Mouse (Mus musculus) G1E (cell line): Measurements from ENCODE around the gene Rnf141. TPM values are rescaled to one million over a fixed set of nuclear protein-coding genes. Genes with fewer than 3 reads are reported as not detected.

ENCODE experiments used
- ATAC-seq: 2 replicates; pipeline ENCODE4 v1.8.0; 2016; ENCODE audit warnings: mild to moderate bottlenecking; ENCODE audit not compliant: insufficient number of reproducible peaks, poor library complexity, low FRiP score, severe bottlenecking; ENCODE audit errors: extremely low read depth
- DNase-seq: peaks from one replicate; pipeline ENCODE4 v3.0.0; 2012; ENCODE audit warnings: low spot score
- H3K27me3 ChIP-seq: 2 replicates; pipeline ENCODE4 v1.6.1; 2012; ENCODE audit warnings: mild to moderate bottlenecking, low read length, inconsistent platforms; ENCODE audit not compliant: insufficient read depth
- H3K36me3 ChIP-seq: replicated peaks from 2 replicates; pipeline ENCODE3; 2012; ENCODE audit warnings: mild to moderate bottlenecking, inconsistent platforms
- H3K4me1 ChIP-seq: 2 replicates; pipeline ENCODE4 v1.6.1; 2012; ENCODE audit warnings: low read depth, low read length, inconsistent platforms, mixed read lengths; ENCODE audit not compliant: insufficient read depth
- H3K4me3 ChIP-seq: 2 replicates; pipeline ENCODE4 v1.5.1; 2012; ENCODE audit warnings: low read depth, mild to moderate bottlenecking, inconsistent platforms, low read length, moderate library complexity, mixed read lengths
- H3K9me3 ChIP-seq: replicated peaks from 2 replicates; pipeline ENCODE4 v1.6.1; 2012; ENCODE audit warnings: inconsistent platforms
- CTCF ChIP-seq: IDR thresholded peaks from 2 replicates; pipeline ENCODE4 v1.5.1; 2012; ENCODE audit warnings: low read depth, low read length, inconsistent platforms, mixed read lengths
- GATA1 ChIP-seq: IDR thresholded peaks from 2 replicates; pipeline ENCODE4 v1.6.1; 2012; ENCODE audit warnings: borderline replicate concordance, low read length, inconsistent platforms, mixed read lengths
- GATA2 ChIP-seq: IDR thresholded peaks from 2 replicates; pipeline ENCODE4 v1.6.1; 2012; ENCODE audit warnings: low read depth, low read length, inconsistent platforms, borderline replicate concordance
- POLR2AphosphoS5 ChIP-seq: IDR thresholded peaks from 2 replicates; pipeline ENCODE4 v1.6.1; 2012; ENCODE audit warnings: low read depth, low read length, inconsistent platforms; ENCODE audit not compliant: insufficient replicate concordance
- TAL1 ChIP-seq: conservative IDR thresholded peaks from 2 replicates; pipeline ENCODE4 v1.6.1; 2012; ENCODE audit warnings: low read depth, low read length, inconsistent platforms, mixed read lengths
- polyA plus RNA-seq: library from polyadenylated mRNA; stranded (reverse); fragments of >175 nt; gene quantifications from 2 replicates; pipeline ENCODE4 v1.2.3, GENCODE M21; 2012
- total RNA-seq, 2 experiments: library from RNA; stranded (forward) in 1 of 2; stranded (reverse) in 1 of 2; fragments of 200-1000 nt in 1 of 2; fragments of >200 nt in 1 of 2; fragmentation: Nextera tagmentation in 1 of 2; gene quantifications; 2 replicates each; pipeline ENCODE4 v1.2.3; 2014 to 2017

Rnf141 gene
- total and polyA plus RNA-seq, 3 experiments = 0.92 to 38.6 (median 18.2) TPM

- DNase-seq (no peak), ATAC-seq (0 out of 2 replicates have a peak, but pooled peaks have one; percentile 45)
- H3K27me3 ChIP-seq = no peaks in the 10 kb centered on the region
- peaks cover 26% of the 10 kb centered on the region for H3K4me1 ChIP-seq
- H3K36me3 ChIP-seq = peaks cover 27% of the 10 kb centered on the region
- H3K9me3 ChIP-seq = no peaks in the 10 kb centered on the region
- no peak for TF ChIP-seq POLR2AphosphoS5
- no peak for TF ChIP-seq GATA1
- TF ChIP-seq GATA2 = no peak
- no peak for TF ChIP-seq TAL1
- TF ChIP-seq CTCF = no peak
- no peak overlapping the region for H3K4me3 ChIP-seq
Measured at GRCm38 (mm10) chr7:110840332-110840731, 3.9 kb downstream of the Rnf141 start.

- Histone ChIP-seq H3K4me1 (no peaks in the 10 kb centered on the region), H3K36me3 (peaks cover 57% of the 10 kb centered on the region), H3K4me3 (no peak overlapping the region), H3K27me3 (no peaks in the 10 kb centered on the region), H3K9me3 (no peaks in the 10 kb centered on the region)
- no peak for TF ChIP-seq CTCF
- no peak for TF ChIP-seq GATA1
- no peak for TF ChIP-seq TAL1
- TF ChIP-seq GATA2 = no peak
- TF ChIP-seq POLR2AphosphoS5 = no peak
- ATAC-seq (no peak), DNase-seq (no peak)
Measured at GRCm38 (mm10) chr7:110834522-110834921, 9.7 kb downstream of the Rnf141 start.

- no peak for ATAC-seq
- H3K4me1 ChIP-seq = no peaks in the 10 kb centered on the region
- no peaks in the 10 kb centered on the region for H3K9me3 ChIP-seq
- no peak for DNase-seq
- H3K27me3 ChIP-seq = no peaks in the 10 kb centered on the region
- TF ChIP-seq GATA1 = no peak
- TF ChIP-seq GATA2 = no peak
- no peak for TF ChIP-seq CTCF
- no peak for TF ChIP-seq POLR2AphosphoS5
- no peak for TF ChIP-seq TAL1
- H3K4me3 ChIP-seq = no peak overlapping the region
- peaks cover 62% of the 10 kb centered on the region for H3K36me3 ChIP-seq
Measured at GRCm38 (mm10) chr7:110834018-110834417, 10.2 kb downstream of the Rnf141 start.

- H3K9me3 ChIP-seq = no peaks in the 10 kb centered on the region
- TF ChIP-seq TAL1 (no peak), CTCF (no peak), GATA1 (no peak), GATA2 (no peak), POLR2AphosphoS5 (no peak)
- no peak overlapping the region for H3K4me3 ChIP-seq
- ATAC-seq (no peak), DNase-seq (no peak)
- no peaks in the 10 kb centered on the region for H3K27me3 ChIP-seq
- H3K36me3 ChIP-seq = peaks cover 71% of the 10 kb centered on the region
- H3K4me1 ChIP-seq = no peaks in the 10 kb centered on the region
Measured at GRCm38 (mm10) chr7:110833024-110833423, 11.2 kb downstream of the Rnf141 start.

- Histone ChIP-seq H3K4me3 (no peak overlapping the region), H3K27me3 (no peaks in the 10 kb centered on the region), H3K4me1 (peaks cover 7% of the 10 kb centered on the region; the same call in 1 of the 2 replicates), H3K9me3 (no peaks in the 10 kb centered on the region), H3K36me3 (peaks cover 83% of the 10 kb centered on the region)
- TF ChIP-seq GATA1 (no peak), TAL1 (no peak), CTCF (no peak), GATA2 (no peak), POLR2AphosphoS5 (no peak)
- DNase-seq (no peak), ATAC-seq (no peak)
Measured at GRCm38 (mm10) chr7:110823995-110824953, 20.0 kb downstream of the Rnf141 start.

GRCm38 (mm10) chr7:110823593-110823992 lies 20.7 kb downstream of the Rnf141 start:
- no peak for DNase-seq
- Histone ChIP-seq H3K9me3 (no peaks in the 10 kb centered on the region), H3K4me1 (peaks cover 12% of the 10 kb centered on the region; the same call in 1 of the 2 replicates), H3K27me3 (no peaks in the 10 kb centered on the region), H3K4me3 (no peak overlapping the region), H3K36me3 (peaks cover 79% of the 10 kb centered on the region)
- TF ChIP-seq CTCF (no peak), TAL1 (no peak), GATA1 (no peak), GATA2 (no peak), POLR2AphosphoS5 (no peak)
- no peak for ATAC-seq
